Mouse (Mus musculus): ENCODE data around the gene Paxbp1.

DNA sequence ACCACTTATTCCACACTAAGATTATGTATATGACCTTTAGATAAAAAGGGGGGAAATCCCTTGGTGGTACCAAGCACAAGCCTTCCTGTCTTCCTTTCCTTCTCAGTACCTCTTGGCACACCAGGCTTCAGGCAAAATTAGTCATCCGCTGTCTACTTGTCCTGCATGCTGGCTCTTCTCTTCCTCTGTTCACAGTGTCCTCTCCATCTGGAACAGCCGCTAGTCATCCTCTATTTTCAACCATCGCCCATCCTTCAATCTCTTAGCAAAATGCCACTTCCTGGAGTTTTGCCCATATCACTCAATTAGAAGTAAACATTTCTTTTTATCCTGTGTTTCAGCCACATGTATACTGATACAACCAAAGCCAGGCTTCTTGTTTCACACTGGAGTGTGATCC, 46.5 kb downstream of the Paxbp1 start:
- no peak for TF ChIP-seq CTCF (IDR thresholded peaks at IDR 0.05; ENCODE audit: borderline replicate concordance, control insufficient read depth, extremely low read depth, insufficient read depth, low read length, poor library complexity)
- no peak for TF ChIP-seq POLR2A (IDR thresholded peaks at IDR 0.05; ENCODE audit: control insufficient read depth, extremely low read depth, insufficient read depth, low read length, poor library complexity)

All from thymus, adult 2 months (tissue).